ENCODE assay signal across 17 mouse cellular contexts in genomic region chr8:128164976-128165375, GRCm38 (mm10).
DNase-seq lines count a peak whose midpoint lies in the region; ATAC-seq and TF ChIP-seq lines count a peak whose summit lies in the region.
"Had no signal": no experiment of that assay in that cellular context is flagged by ENCODE, and none has a peak within 500 bp of the region (broad histone marks: within the 10 kb centered on the region; RNA-seq: fewer than 3 reads in every experiment).

No protein-coding gene starts in this region.

- no peak for TF ChIP-seq CTCF in Patski (IDR thresholded peaks at IDR 0.05)

- H3K36me3 ChIP-seq in midbrain, embryonic 16.5 days (ENCODE audit: control insufficient read depth, insufficient read depth, low read length) = no peaks in the 10 kb centered on the region
- no peaks in the 10 kb centered on the region for H3K36me3 ChIP-seq in intestine, embryonic 16.5 days (ENCODE audit: control insufficient read depth, insufficient read depth, low read length)
- H3K36me3 ChIP-seq: embryonic facial prominence, embryonic 13.5 days; heart, embryonic 10.5 days; limb, embryonic 15.5 days; lung, embryonic 15.5 days; midbrain, embryonic 12.5 days had no signal

- peak; percentile 15 for DNase-seq in CD4-positive, CD25-positive, alpha-beta regulatory T cell, adult 2 months (ENCODE audit: low read depth, low spot score)
- peak; percentile 94 for DNase-seq in Patski (ENCODE audit: low read depth, low spot score)
- peak; percentile 43 for DNase-seq in layer of hippocampus, adult 9-10 months (ENCODE audit: low spot score)
- peak; percentile 24 to 39 for DNase-seq in right cerebral cortex, postnatal 10 days (ENCODE audit: low spot score in 2 of 2)
- DNase-seq in thymus, postnatal 14 days = no peak
- DNase-seq: cerebellum, postnatal 10 days; forebrain, postnatal 0 days; kidney, adult 18-20 months; spleen, adult 18-20 months had no signal

- no peaks in the 10 kb centered on the region for H3K9me3 ChIP-seq in midbrain, embryonic 16.5 days (replicated peaks; ENCODE audit: control insufficient read depth, low read length, poor library complexity, severe bottlenecking)
- no peaks in the 10 kb centered on the region for H3K9me3 ChIP-seq in intestine, embryonic 16.5 days (ENCODE audit: control insufficient read depth, low read length)
- H3K9me3 ChIP-seq: embryonic facial prominence, embryonic 13.5 days; heart, embryonic 10.5 days; limb, embryonic 15.5 days; lung, embryonic 15.5 days; midbrain, embryonic 12.5 days had no signal

- in situ Hi-C loops in Patski (cut with MboI; ENCODE audit: low pct_unique_long_range_greater_than_20kb) = loop anchor here (5.0 to 10.0 kb wide), 5 partner anchors 53 to 970 kb away; partner anchors contain the start of gene Nrp1

- ATAC-seq in CD4-positive, CD25-positive, alpha-beta regulatory T cell, adult 4 months = no peak
- ATAC-seq in Patski = peak; percentile 94
- no peak for ATAC-seq in midbrain, embryonic 16.5 days
- no peak for ATAC-seq in intestine, embryonic 16.5 days
- ATAC-seq: forebrain, postnatal 0 days had no signal

- H3K27me3 ChIP-seq in Patski = no peaks in the 10 kb centered on the region
- no peaks in the 10 kb centered on the region for H3K27me3 ChIP-seq in midbrain, embryonic 16.5 days (ENCODE audit: control insufficient read depth, insufficient read depth, low read depth, low read length)
- H3K27me3 ChIP-seq in intestine, embryonic 16.5 days (replicated peaks; ENCODE audit: control insufficient read depth, insufficient read depth, low read length) = no peaks in the 10 kb centered on the region
- H3K27me3 ChIP-seq: limb, embryonic 15.5 days; lung, embryonic 15.5 days had no signal

- POLR2A ChIA-PET in Patski (lab: Charles Lee) = no interaction called here

- no peak overlapping the region for H3K9ac ChIP-seq in midbrain, embryonic 16.5 days (ENCODE audit: low read depth, low read length)
- no peak overlapping the region for H3K9ac ChIP-seq in intestine, embryonic 16.5 days (ENCODE audit: low read depth, low read length)
- H3K9ac ChIP-seq: embryonic facial prominence, embryonic 13.5 days; forebrain, postnatal 0 days; limb, embryonic 15.5 days; lung, embryonic 15.5 days; midbrain, embryonic 12.5 days had no signal

- no peaks in the 10 kb centered on the region for H3K4me1 ChIP-seq in midbrain, embryonic 16.5 days (ENCODE audit: control insufficient read depth, insufficient read depth, low read length)
- H3K4me1 ChIP-seq in intestine, embryonic 16.5 days (ENCODE audit: control insufficient read depth, insufficient read depth, low read length) = no peaks in the 10 kb centered on the region
- H3K4me1 ChIP-seq: embryonic facial prominence, embryonic 13.5 days; limb, embryonic 15.5 days; lung, embryonic 15.5 days; midbrain, embryonic 12.5 days had no signal

- CTCF ChIA-PET in Patski (lab: Charles Lee) = interaction anchor here (1.4 kb wide), 1 partner anchor 67 kb away, joined by 3 read pairs; no protein-coding TSS in a partner anchor

- WGBS in midbrain, embryonic 16.5 days = 88% methylated on average over 5 of the region's 5 CpGs
- WGBS in intestine, embryonic 16.5 days = 88% methylated on average over 5 of the region's 5 CpGs

- H3K4me3 ChIP-seq in midbrain, embryonic 16.5 days (ENCODE audit: low read depth, low read length) = no peak overlapping the region
- H3K4me3 ChIP-seq in intestine, embryonic 16.5 days (ENCODE audit: low read length) = no peak overlapping the region
- H3K4me3 ChIP-seq: embryonic facial prominence, embryonic 13.5 days; heart, embryonic 10.5 days; limb, embryonic 15.5 days; lung, embryonic 15.5 days; midbrain, embryonic 12.5 days had no signal

- H3K4me2 ChIP-seq in midbrain, embryonic 16.5 days (ENCODE audit: low read length) = no peak overlapping the region
- H3K4me2 ChIP-seq in intestine, embryonic 16.5 days (ENCODE audit: low read depth, low read length) = no peak overlapping the region
- H3K4me2 ChIP-seq: embryonic facial prominence, embryonic 13.5 days; limb, embryonic 15.5 days; lung, embryonic 15.5 days; midbrain, embryonic 12.5 days had no signal

- H3K27ac ChIP-seq in midbrain, embryonic 16.5 days (ENCODE audit: low read length) = no peak overlapping the region
- no peak overlapping the region for H3K27ac ChIP-seq in intestine, embryonic 16.5 days (ENCODE audit: low read length)
- H3K27ac ChIP-seq: embryonic facial prominence, embryonic 13.5 days; heart, embryonic 10.5 days; limb, embryonic 15.5 days; lung, embryonic 15.5 days; midbrain, embryonic 12.5 days had no signal
